Mouse (Mus musculus): ENCODE measurements around the gene Zfp711.

The Zfp711 gene

GRCm38 (mm10) chrX:112600511-112601305 is at the start of gene Zfp711:
Gene Zfp711, plus strand, starts transcription at chrX:112600526.
- in situ Hi-C loops (cut with MboI) = no loop called here

GRCm38 (mm10) chrX:112567716-112568115 is 32.6 kb upstream of the Zfp711 start:
- in situ Hi-C loops (cut with MboI) = no loop called here

- in situ Hi-C loops (cut with MboI) = no loop called here
Observed at GRCm38 (mm10) chrX:112601306-112602120, 1.2 kb downstream of the Zfp711 start.

GRCm38 (mm10) chrX:112675525-112675924 is 75.2 kb downstream of the Zfp711 start:
- in situ Hi-C loops (cut with MboI) = no loop called here

GRCm38 (mm10) chrX:112680605-112681004 is 80.3 kb downstream of the Zfp711 start:
- in situ Hi-C loops (cut with MboI) = no loop called here

All from mature B cell (primary cell).